Mouse (Mus musculus) stomach, embryonic 16.5 days (tissue): ENCODE measurements around the gene Tet3. TPM values are rescaled to one million over a fixed set of nuclear protein-coding genes. Genes with fewer than 3 reads are reported as not detected.

Source experiments
- ATAC-seq: fragments of 200-750 bp; cut with Nextera tagmentation; 2 replicates; pipeline ENCODE4 v1.8.0; 2017; ENCODE audit warnings: moderate number of reproducible peaks, moderate TSS enrichment; ENCODE audit not compliant: insufficient read depth, low FRiP score
- H3K27ac ChIP-seq: fragments of 300-500 bp; sonication (generic); 2 replicates; pipeline ENCODE4 v1.5.1; 2014; ENCODE audit warnings: low read length
- H3K27me3 ChIP-seq: fragments of 300-500 bp; sonication (generic); 2 replicates; pipeline ENCODE4 v1.6.1; 2014; ENCODE audit warnings: low read length, control low read depth, mixed read lengths; ENCODE audit not compliant: control insufficient read depth, insufficient read depth
- H3K36me3 ChIP-seq: fragments of 300-500 bp; sonication (generic); 2 replicates; pipeline ENCODE4 v1.6.1; 2014; ENCODE audit warnings: low read length; ENCODE audit not compliant: control insufficient read depth, insufficient read depth
- H3K4me1 ChIP-seq: fragments of 300-500 bp; sonication (generic); 2 replicates; pipeline ENCODE4 v1.6.1; 2014; ENCODE audit warnings: low read length, control low read depth, mixed read lengths; ENCODE audit not compliant: control insufficient read depth, insufficient read depth
- H3K4me2 ChIP-seq: fragments of 300-500 bp; sonication (generic); 2 replicates; pipeline ENCODE4 v1.6.1; 2014; ENCODE audit warnings: low read depth, low read length, mixed read lengths
- H3K4me3 ChIP-seq: fragments of 300-500 bp; sonication (generic); replicated peaks from 2 replicates; pipeline ENCODE4 v1.5.1; 2014; ENCODE audit warnings: mild to moderate bottlenecking, low read length
- H3K9ac ChIP-seq: fragments of 300-500 bp; sonication (generic); 2 replicates; pipeline ENCODE4 v1.6.1; 2014; ENCODE audit warnings: low read length
- H3K9me3 ChIP-seq: fragments of 300-500 bp; sonication (generic); replicated peaks from 2 replicates; pipeline ENCODE4 v1.6.1; 2016; ENCODE audit warnings: low read length, control low read depth; ENCODE audit not compliant: control insufficient read depth
- WGBS: fragments of 180-500 bp; shearing (Covaris S2); extraction: QIAGEN DNeasy Blood & Tissue Kit; methylation state at CpG from one replicate; pipeline ENCODE4 v1.1.7; 2014; 5-methylcytosine and 5-hydroxymethylcytosine counted together
- polyA plus RNA-seq: library from polyadenylated mRNA; unstranded; fragments of >200 nt; fragmentation: Nextera tagmentation; extraction: Ambion mirVana; gene quantifications from 2 replicates; pipeline ENCODE4 v1.2.1, GENCODE M21; 2015

Tet3 gene
- polyA plus RNA-seq, 1 experiment from 2014 or later = 34.5 TPM

DNA sequence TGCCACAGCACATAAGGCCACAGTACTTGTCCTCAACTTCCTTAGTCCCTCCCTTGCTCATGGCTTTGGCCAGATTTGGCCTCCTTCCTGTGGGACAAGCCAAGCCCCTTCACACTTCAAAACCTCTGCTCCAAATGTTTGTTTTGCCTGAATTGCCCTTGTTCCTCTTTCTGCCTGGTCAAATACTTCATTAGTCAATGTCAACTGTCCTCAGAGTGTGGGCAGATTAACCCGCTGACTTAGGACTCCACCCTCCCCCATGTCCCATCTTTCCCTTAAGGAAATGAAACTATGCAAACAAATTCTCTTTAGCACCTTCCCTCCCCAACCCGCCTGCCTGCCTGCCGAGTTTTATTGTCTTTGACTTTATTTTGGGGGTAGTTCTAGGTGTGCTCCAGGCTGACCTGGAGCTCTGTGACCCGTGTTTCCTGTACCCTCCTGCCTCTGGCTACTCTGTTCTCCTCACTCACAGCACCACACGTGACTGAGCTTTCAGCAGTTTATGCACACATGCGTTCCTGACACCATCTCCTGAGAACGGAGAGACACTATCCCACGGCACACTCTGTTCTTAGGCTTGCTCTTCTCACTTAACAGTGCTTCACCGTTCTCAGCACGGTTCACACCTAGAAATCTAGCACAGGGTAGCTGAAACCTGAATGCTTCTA is 23.7 kb upstream of the Tet3 start:
- peaks cover 10% of the 10 kb centered on the region for H3K36me3 ChIP-seq
- no peak overlapping the region for H3K4me3 ChIP-seq
- H3K4me2 ChIP-seq = no peak overlapping the region
- peak; percentile 56; the same call in 1 of the 2 replicates for ATAC-seq
- H3K4me1 ChIP-seq = 0 out of 2 replicates have a peak, but pooled peaks cover 7% of the 10 kb centered on the region
- 0 out of 2 replicates have a peak overlapping the region, but pooled peaks have one; percentile 15 for H3K9ac ChIP-seq
- no peaks in the 10 kb centered on the region for H3K9me3 ChIP-seq
- H3K27me3 ChIP-seq = no peaks in the 10 kb centered on the region
- WGBS = 41% methylated on average over 10 of the region's 10 CpGs
- H3K27ac ChIP-seq = peak overlapping the region; percentile 56

DNA sequence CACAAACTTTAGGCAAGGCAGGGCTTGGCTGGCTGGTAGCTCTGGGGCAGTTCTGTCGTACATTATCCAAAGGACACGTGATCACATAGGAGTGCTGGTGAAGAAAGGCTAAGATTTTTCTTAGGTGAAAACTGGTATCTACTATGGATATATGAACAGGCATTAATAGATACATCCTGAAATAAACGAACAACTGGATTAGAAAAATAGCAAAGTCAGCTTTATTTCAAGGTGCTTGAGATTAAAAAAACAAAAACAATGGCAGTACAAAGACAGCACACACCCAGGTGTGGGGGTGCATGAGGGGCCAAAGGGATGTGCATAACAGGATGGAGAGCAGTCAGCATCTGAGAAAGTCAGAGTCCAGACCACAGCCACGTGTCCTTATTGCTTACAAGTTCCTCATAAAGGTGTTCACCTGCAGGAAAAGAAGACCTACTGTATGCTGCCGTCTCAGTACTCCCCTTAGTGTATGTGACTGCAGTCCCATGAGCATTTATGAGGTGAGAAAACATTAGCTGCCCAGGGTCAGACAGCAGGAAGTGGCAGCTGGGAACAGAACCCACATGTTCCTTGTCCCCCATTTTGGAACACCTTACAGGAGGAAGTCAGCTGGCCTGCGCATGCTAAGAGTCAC is 21.3 kb upstream of the Tet3 start:
- H3K36me3 ChIP-seq = peaks cover 4% of the 10 kb centered on the region

DNA sequence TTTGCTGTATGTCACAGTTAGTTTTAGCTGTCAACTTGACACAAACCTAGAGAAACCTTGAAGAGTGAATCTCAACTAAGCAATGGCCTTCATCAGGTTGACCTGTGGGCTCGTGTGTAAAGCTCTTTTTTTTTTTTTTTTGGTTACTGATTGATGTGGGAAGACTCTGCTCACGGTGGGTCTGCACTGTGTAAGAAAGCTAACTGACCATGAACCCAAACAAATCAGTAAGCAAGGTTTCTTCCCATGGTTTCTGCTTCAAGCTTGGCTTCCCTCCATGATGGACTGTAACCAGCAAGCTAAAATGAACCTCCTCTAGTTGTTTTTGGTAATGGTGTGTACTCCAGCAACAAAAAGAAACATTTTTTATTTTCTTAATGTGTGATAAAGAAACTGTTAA is 20.3 kb upstream of the Tet3 start:
- Histone ChIP-seq H3K36me3 (peaks cover 3% of the 10 kb centered on the region), H3K27me3 (no peaks in the 10 kb centered on the region), H3K4me3 (no peak overlapping the region), H3K4me1 (0 out of 2 replicates have a peak, but pooled peaks cover 7% of the 10 kb centered on the region), H3K4me2 (no peak overlapping the region), H3K27ac (no peak overlapping the region), H3K9ac (no peak overlapping the region), H3K9me3 (no peaks in the 10 kb centered on the region)
- ATAC-seq = no peak
- WGBS = 68% methylated on average over 2 of the region's 2 CpGs

More for the DNA sequence above, 21.3 kb upstream of the Tet3 start:
- Histone ChIP-seq H3K27ac (no peak overlapping the region), H3K9me3 (no peaks in the 10 kb centered on the region), H3K4me3 (no peak overlapping the region), H3K4me2 (no peak overlapping the region), H3K27me3 (no peaks in the 10 kb centered on the region), H3K9ac (no peak overlapping the region), H3K4me1 (0 out of 2 replicates have a peak, but pooled peaks cover 7% of the 10 kb centered on the region)
- no peak for ATAC-seq
- WGBS = 86% methylated on average over 6 of the region's 6 CpGs

DNA sequence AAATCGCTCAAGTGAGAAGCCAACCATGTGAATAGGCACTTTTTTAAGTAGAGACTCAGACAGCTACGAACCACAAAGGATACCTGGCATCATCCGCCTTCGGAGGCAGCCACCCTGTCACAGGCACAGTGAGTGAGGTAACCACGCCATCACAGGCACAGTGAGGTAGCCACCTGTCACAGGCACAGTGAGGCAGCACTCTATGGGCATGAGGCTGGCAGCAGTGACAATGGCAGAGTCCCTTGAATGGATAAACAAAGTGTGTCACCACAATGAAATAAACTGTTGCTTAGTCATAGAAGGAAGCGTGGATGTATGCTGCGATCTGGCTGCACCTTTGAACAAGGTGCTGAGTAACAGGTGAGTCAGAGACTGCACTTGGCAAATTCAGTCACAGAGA is 19.7 kb upstream of the Tet3 start:
- Histone ChIP-seq H3K4me2 (no peak overlapping the region), H3K9me3 (no peaks in the 10 kb centered on the region), H3K9ac (no peak overlapping the region), H3K27ac (no peak overlapping the region), H3K4me3 (no peak overlapping the region), H3K4me1 (0 out of 2 replicates have a peak, but pooled peaks cover 7% of the 10 kb centered on the region), H3K27me3 (no peaks in the 10 kb centered on the region), H3K36me3 (no peaks in the 10 kb centered on the region; the same call in none of the 2 replicates)
- ATAC-seq = peak; percentile 30; the same call in 1 of the 2 replicates
- 85% methylated on average over 7 of the region's 7 CpGs for WGBS

DNA sequence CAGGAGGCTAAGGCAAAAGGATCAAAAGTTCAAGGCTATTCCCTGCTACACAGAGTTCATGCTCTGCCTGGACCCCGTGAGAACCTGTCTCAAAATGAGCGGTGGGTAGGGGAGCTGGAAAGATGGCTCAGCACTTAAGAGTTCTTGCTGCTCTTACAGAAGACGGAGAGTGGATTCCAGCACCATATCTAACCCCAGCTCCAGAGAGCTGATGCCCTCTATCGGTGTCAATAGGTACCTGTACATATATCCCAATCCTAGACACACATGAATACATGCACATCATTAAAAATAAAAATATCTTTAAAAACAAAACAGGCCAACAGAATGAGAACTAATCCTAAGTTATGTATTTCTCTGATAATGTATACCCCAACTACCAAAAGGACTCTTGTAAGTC is 19.3 kb upstream of the Tet3 start:
- H3K27me3 ChIP-seq = no peaks in the 10 kb centered on the region
- H3K36me3 ChIP-seq = no peaks in the 10 kb centered on the region; the same call in none of the 2 replicates
- 74% methylated on average over 4 of the region's 4 CpGs for WGBS
- H3K4me3 ChIP-seq = no peak overlapping the region
- H3K4me1 ChIP-seq = 0 out of 2 replicates have a peak, but pooled peaks cover 7% of the 10 kb centered on the region
- H3K27ac ChIP-seq = no peak overlapping the region
- no peak overlapping the region for H3K4me2 ChIP-seq
- H3K9me3 ChIP-seq = no peaks in the 10 kb centered on the region
- ATAC-seq = no peak
- no peak overlapping the region for H3K9ac ChIP-seq

DNA sequence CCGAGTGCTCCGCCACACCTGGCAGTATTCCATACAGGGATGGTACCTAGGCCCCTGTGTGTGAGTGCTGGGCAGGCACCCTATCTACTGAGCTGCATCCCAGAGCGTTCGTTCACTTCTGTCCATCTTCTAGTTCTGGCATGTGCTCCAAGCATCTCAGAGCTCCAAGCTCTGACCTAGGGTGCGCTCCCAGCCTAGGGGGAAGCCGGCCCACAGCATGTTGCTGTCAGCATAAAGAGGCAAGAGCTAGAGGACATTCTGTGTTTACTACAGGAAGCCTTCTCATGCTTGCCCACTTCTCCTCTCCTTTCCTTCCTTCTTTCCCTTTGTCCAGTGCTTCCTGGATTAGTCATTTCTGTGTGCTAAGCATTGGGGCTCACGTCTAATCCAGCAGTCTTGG is 16.5 kb upstream of the Tet3 start:
- H3K4me3 ChIP-seq = no peak overlapping the region
- no peak overlapping the region for H3K4me2 ChIP-seq
- H3K9ac ChIP-seq = no peak overlapping the region
- no peaks in the 10 kb centered on the region for H3K36me3 ChIP-seq
- H3K27me3 ChIP-seq = no peaks in the 10 kb centered on the region
- WGBS = 70% methylated on average over 7 of the region's 7 CpGs
- H3K27ac ChIP-seq = no peak overlapping the region
- ATAC-seq = no peak
- H3K4me1 ChIP-seq = no peaks in the 10 kb centered on the region
- H3K9me3 ChIP-seq = no peaks in the 10 kb centered on the region

DNA sequence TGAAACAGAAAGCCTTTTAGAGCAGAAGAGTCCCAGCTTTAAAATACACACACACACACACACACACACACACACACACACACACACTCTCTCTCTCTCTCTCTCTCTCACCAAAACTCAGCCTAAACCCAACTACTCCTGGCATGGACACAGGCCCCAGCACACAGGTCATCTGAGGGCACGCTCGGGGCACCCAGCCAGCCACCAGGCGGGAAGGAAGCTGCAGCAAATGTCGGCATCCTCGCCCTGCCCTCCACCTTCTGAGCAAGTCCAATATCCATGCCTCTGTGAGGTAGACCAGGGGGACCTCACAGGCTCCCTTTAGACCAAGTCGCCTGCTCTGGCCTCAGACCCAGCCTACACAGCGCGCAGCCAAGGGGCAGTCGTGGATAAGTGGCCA is 14.4 kb upstream of the Tet3 start:
- Histone ChIP-seq H3K27ac (no peak overlapping the region), H3K36me3 (no peaks in the 10 kb centered on the region), H3K4me3 (no peak overlapping the region), H3K9me3 (no peaks in the 10 kb centered on the region), H3K9ac (no peak overlapping the region), H3K27me3 (no peaks in the 10 kb centered on the region), H3K4me2 (no peak overlapping the region), H3K4me1 (no peaks in the 10 kb centered on the region)
- ATAC-seq = no peak
- WGBS = 75% methylated on average over 9 of the region's 9 CpGs

DNA sequence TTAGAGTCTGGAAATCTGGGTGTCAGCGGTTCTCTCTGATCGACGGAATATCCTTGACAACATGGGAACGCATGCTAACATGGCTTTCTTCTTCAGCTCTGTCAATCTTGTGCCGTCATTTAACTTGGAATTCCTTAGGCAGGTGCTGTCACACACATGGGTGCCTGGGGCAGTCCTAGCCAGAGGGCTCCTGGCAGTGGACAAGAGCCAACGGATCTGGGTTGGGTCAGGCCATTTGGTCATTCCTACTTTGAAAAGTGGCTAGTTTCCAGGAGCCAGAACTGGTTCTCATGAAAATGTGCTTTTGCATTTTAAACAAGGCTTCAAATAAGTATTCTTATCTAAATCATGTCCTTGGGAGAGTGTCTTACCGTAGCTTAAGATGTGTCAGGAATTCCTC is 12.9 kb upstream of the Tet3 start:
- no peak overlapping the region for H3K27ac ChIP-seq
- no peak overlapping the region for H3K9ac ChIP-seq
- no peak overlapping the region for H3K4me3 ChIP-seq
- H3K4me1 ChIP-seq = no peaks in the 10 kb centered on the region
- no peak for ATAC-seq
- no peaks in the 10 kb centered on the region for H3K36me3 ChIP-seq
- WGBS = 85% methylated on average over 7 of the region's 7 CpGs
- no peak overlapping the region for H3K4me2 ChIP-seq
- no peaks in the 10 kb centered on the region for H3K9me3 ChIP-seq
- H3K27me3 ChIP-seq = no peaks in the 10 kb centered on the region

DNA sequence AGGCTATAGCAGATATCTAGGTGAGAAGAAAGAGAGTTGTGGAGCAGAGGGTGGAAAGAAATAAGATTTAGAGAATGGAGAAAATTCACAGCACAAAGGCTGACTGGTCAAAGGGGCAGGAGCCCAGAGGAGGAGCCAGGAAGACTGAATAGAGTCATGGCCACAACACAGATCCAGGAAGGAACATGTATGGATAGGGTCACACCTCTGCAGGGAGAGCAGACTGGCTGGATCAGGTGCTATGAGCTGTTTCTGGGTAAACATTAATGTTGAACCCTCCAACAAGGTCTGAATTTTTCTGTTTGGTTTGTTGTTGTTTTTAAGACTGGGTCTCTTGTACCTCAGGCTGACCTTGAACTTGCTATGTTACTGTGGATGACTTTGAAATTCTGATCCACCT is 5.1 kb upstream of the Tet3 start:
- Histone ChIP-seq H3K9me3 (no peaks in the 10 kb centered on the region), H3K4me1 (0 out of 2 replicates have a peak, but pooled peaks cover 11% of the 10 kb centered on the region), H3K27me3 (no peaks in the 10 kb centered on the region), H3K4me3 (no peak overlapping the region), H3K4me2 (no peak overlapping the region), H3K9ac (no peak overlapping the region), H3K36me3 (no peaks in the 10 kb centered on the region), H3K27ac (no peak overlapping the region)
- no peak for ATAC-seq
